Mouse (Mus musculus) small intestine, adult 2 months (tissue): ENCODE results near the gene Pkig. TPM values are rescaled to one million over a fixed set of nuclear protein-coding genes. Genes with fewer than 3 reads are reported as not detected.

Experiments
- H3K27ac ChIP-seq: fragments of 200-500 bp; 2 replicates; pipeline ENCODE4 v1.5.1; 2012; ENCODE audit warnings: low read depth, low read length, control low read depth, inconsistent platforms; ENCODE audit not compliant: insufficient read depth
- H3K27me3 ChIP-seq: fragments of 200-500 bp; 2 replicates; pipeline ENCODE4 v1.6.1; 2012; ENCODE audit warnings: mild to moderate bottlenecking, moderate library complexity, low read length, inconsistent platforms; ENCODE audit not compliant: control insufficient read depth, insufficient read depth
- H3K36me3 ChIP-seq: fragments of 200-500 bp; 2 replicates; pipeline ENCODE4 v1.6.1; 2012; ENCODE audit warnings: mild to moderate bottlenecking, low read length, control low read depth, inconsistent platforms; ENCODE audit not compliant: control insufficient read depth, insufficient read depth
- H3K4me1 ChIP-seq: fragments of 200-500 bp; 2 replicates; pipeline ENCODE4 v1.6.1; 2012; ENCODE audit warnings: low read length, inconsistent platforms, mixed read lengths; ENCODE audit not compliant: control insufficient read depth, insufficient read depth, insufficient read length
- H3K4me3 ChIP-seq: fragments of 200-500 bp; 2 replicates; pipeline ENCODE4 v1.5.1; 2012; ENCODE audit warnings: low read depth, mild to moderate bottlenecking, control low read depth, inconsistent platforms, low read length, moderate library complexity
- CTCF ChIP-seq: fragments of 200-500 bp; IDR thresholded peaks from 2 replicates; pipeline ENCODE4 v1.5.1; 2012; ENCODE audit warnings: low read depth, mild to moderate bottlenecking, control low read depth, inconsistent platforms, low read length, moderate library complexity, mixed read lengths; ENCODE audit not compliant: insufficient replicate concordance, insufficient read length; ENCODE audit errors: extremely low read depth
- POLR2A ChIP-seq: fragments of 200-500 bp; IDR thresholded peaks from 2 replicates; pipeline ENCODE4 v1.6.1; 2012; ENCODE audit warnings: low read depth, mild to moderate bottlenecking, control low read depth, inconsistent platforms, low read length, moderate library complexity
- WGBS: fragments of 180-500 bp; shearing (Covaris S2); methylation state at CpG from one replicate; pipeline ENCODE4 v1.1.7; 2018; 5-methylcytosine and 5-hydroxymethylcytosine counted together
- polyA plus RNA-seq: library from polyadenylated mRNA; depleted of rRNA; stranded (reverse); fragments of >200 nt; gene quantifications from 2 replicates; pipeline ENCODE4 v1.2.3, GENCODE M21; 2012

Pkig gene
- polyA plus RNA-seq, 1 experiment = 143 TPM

- no peak overlapping the region for H3K27ac ChIP-seq
- WGBS = 59% methylated on average over 2 of the region's 2 CpGs
- H3K36me3 ChIP-seq = peaks cover 80% of the 10 kb centered on the region
- no peak overlapping the region for H3K4me3 ChIP-seq
- TF ChIP-seq POLR2A (no peak), CTCF (no peak)
- H3K4me1 ChIP-seq = peaks cover 11% of the 10 kb centered on the region; the same call in 1 of the 2 replicates
- H3K27me3 ChIP-seq = no peaks in the 10 kb centered on the region
Measured at GRCm38 (mm10) chr2:163634211-163634610, 24.0 kb upstream of the Pkig start.

- WGBS = 43% methylated on average over 2 of the region's 2 CpGs
Measured at GRCm38 (mm10) chr2:163636057-163636456, 22.1 kb upstream of the Pkig start.

GRCm38 (mm10) chr2:163637655-163638266, 20.4 kb upstream of the Pkig start:
- Histone ChIP-seq H3K27me3 (no peaks in the 10 kb centered on the region), H3K36me3 (peaks cover 60% of the 10 kb centered on the region), H3K27ac (peak overlapping the region; percentile 95), H3K4me1 (peaks cover 19% of the 10 kb centered on the region; the same call in 1 of the 2 replicates), H3K4me3 (peak overlapping the region; percentile 34; the same call in 1 of the 2 replicates)
- WGBS = 5% methylated on average over 5 of the region's 5 CpGs
- no peak; the same call in 1 of the 2 replicates for TF ChIP-seq POLR2A
- no peak for TF ChIP-seq CTCF

More at GRCm38 (mm10) chr2:163636057-163636456, 22.1 kb upstream of the Pkig start:
- H3K27ac ChIP-seq = no peak overlapping the region
- H3K4me3 ChIP-seq = no peak overlapping the region
- peaks cover 15% of the 10 kb centered on the region; the same call in 1 of the 2 replicates for H3K4me1 ChIP-seq
- H3K36me3 ChIP-seq = peaks cover 67% of the 10 kb centered on the region
- H3K27me3 ChIP-seq = no peaks in the 10 kb centered on the region
- no peak for TF ChIP-seq POLR2A
- TF ChIP-seq CTCF = no peak

GRCm38 (mm10) chr2:163640493-163640892, 17.7 kb upstream of the Pkig start:
- peak overlapping the region; percentile 100 for H3K27ac ChIP-seq
- no peak for TF ChIP-seq CTCF
- no peak for TF ChIP-seq POLR2A
- peaks cover 48% of the 10 kb centered on the region for H3K36me3 ChIP-seq
- H3K4me3 ChIP-seq = no peak overlapping the region
- peaks cover 19% of the 10 kb centered on the region; the same call in 1 of the 2 replicates for H3K4me1 ChIP-seq
- no peaks in the 10 kb centered on the region for H3K27me3 ChIP-seq
- 16% methylated on average over 3 of the region's 3 CpGs for WGBS

- 18% methylated on average over 3 of the region's 3 CpGs for WGBS
- peaks cover 38% of the 10 kb centered on the region for H3K36me3 ChIP-seq
- TF ChIP-seq POLR2A (no peak), CTCF (no peak)
- peaks cover 17% of the 10 kb centered on the region; the same call in 1 of the 2 replicates for H3K4me1 ChIP-seq
- H3K4me3 ChIP-seq = 0 out of 2 replicates have a peak overlapping the region, but pooled peaks have one; percentile 7
- no peaks in the 10 kb centered on the region for H3K27me3 ChIP-seq
- peak overlapping the region; percentile 100 for H3K27ac ChIP-seq
Measured at GRCm38 (mm10) chr2:163641681-163642080, 16.5 kb upstream of the Pkig start.

- TF ChIP-seq POLR2A = peak; percentile 93
- no peak for TF ChIP-seq CTCF
Measured at GRCm38 (mm10) chr2:163642685-163643575, 15.3 kb upstream of the Pkig start.

GRCm38 (mm10) chr2:163643576-163643971, 14.6 kb upstream of the Pkig start:
- 6% methylated on average over 2 of the region's 2 CpGs for WGBS

More at GRCm38 (mm10) chr2:163642685-163643575, 15.3 kb upstream of the Pkig start:
- H3K27ac ChIP-seq = peak overlapping the region; percentile 100
- H3K4me3 ChIP-seq = peak overlapping the region; percentile 64
- WGBS = 16% methylated on average over 30 of the region's 30 CpGs
- peaks cover 30% of the 10 kb centered on the region for H3K36me3 ChIP-seq
- peaks cover 14% of the 10 kb centered on the region; the same call in 1 of the 2 replicates for H3K4me1 ChIP-seq
- H3K27me3 ChIP-seq = no peaks in the 10 kb centered on the region

More at GRCm38 (mm10) chr2:163643576-163643971, 14.6 kb upstream of the Pkig start:
- Histone ChIP-seq H3K4me3 (peak overlapping the region; percentile 64; the same call in 1 of the 2 replicates), H3K36me3 (peaks cover 26% of the 10 kb centered on the region), H3K27me3 (no peaks in the 10 kb centered on the region), H3K27ac (peak overlapping the region; percentile 100), H3K4me1 (peaks cover 15% of the 10 kb centered on the region; the same call in 1 of the 2 replicates)
- TF ChIP-seq POLR2A = no peak
- TF ChIP-seq CTCF = no peak
